Mouse (Mus musculus): Measurements from ENCODE around the gene Cul7. TPM values are rescaled to one million over a fixed set of nuclear protein-coding genes. Genes with fewer than 3 reads are reported as not detected.

Cul7 gene
- polyA plus RNA-seq, 1 experiment: 15.4 TPM

- no peak for TF ChIP-seq CTCF (IDR thresholded peaks at IDR 0.05; ENCODE audit: low read depth, low read length)
- TF ChIP-seq POLR2A (IDR thresholded peaks at IDR 0.05; ENCODE audit: borderline replicate concordance, low read depth, low read length): no peak
- H3K27ac ChIP-seq (ENCODE audit: insufficient read depth, low read depth, low read length): no peak overlapping the region
- peaks cover 9% of the 10 kb centered on the region for H3K4me1 ChIP-seq (ENCODE audit: control insufficient read depth, insufficient read depth, low read length)
- no peak overlapping the region for H3K4me3 ChIP-seq (ENCODE audit: insufficient read depth, low read length)
Observed at GRCm38 (mm10) chr17:46702100-46702499, 52.0 kb downstream of the Cul7 start.

DNA sequence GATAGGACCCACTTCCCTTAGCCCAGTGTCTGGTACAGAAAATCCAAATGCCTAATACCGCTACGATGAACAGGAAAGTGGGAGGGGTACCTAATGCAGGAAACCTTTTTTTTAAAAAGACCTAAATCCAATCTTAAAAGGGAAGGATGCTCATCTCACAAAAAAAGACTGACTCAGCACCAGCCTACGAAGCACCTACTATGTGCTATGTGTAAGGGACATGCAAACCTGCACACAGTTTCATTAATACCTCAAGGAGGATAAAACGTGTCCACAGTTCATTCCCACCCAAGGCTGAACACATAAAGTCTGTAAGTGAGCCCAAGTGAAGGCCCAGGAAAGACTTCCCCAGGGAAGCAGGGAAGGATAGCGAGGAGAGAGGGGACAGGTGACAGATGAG, 52.4 kb downstream of the Cul7 start:
- H3K27ac ChIP-seq (ENCODE audit: insufficient read depth, low read depth, low read length): no peak overlapping the region
- H3K4me1 ChIP-seq (ENCODE audit: control insufficient read depth, insufficient read depth, low read length): peaks cover 9% of the 10 kb centered on the region
- no peak overlapping the region for H3K4me3 ChIP-seq (ENCODE audit: insufficient read depth, low read length)
- TF ChIP-seq POLR2A (IDR thresholded peaks at IDR 0.05; ENCODE audit: borderline replicate concordance, low read depth, low read length): no peak
- TF ChIP-seq CTCF (IDR thresholded peaks at IDR 0.05; ENCODE audit: low read depth, low read length): no peak

DNA sequence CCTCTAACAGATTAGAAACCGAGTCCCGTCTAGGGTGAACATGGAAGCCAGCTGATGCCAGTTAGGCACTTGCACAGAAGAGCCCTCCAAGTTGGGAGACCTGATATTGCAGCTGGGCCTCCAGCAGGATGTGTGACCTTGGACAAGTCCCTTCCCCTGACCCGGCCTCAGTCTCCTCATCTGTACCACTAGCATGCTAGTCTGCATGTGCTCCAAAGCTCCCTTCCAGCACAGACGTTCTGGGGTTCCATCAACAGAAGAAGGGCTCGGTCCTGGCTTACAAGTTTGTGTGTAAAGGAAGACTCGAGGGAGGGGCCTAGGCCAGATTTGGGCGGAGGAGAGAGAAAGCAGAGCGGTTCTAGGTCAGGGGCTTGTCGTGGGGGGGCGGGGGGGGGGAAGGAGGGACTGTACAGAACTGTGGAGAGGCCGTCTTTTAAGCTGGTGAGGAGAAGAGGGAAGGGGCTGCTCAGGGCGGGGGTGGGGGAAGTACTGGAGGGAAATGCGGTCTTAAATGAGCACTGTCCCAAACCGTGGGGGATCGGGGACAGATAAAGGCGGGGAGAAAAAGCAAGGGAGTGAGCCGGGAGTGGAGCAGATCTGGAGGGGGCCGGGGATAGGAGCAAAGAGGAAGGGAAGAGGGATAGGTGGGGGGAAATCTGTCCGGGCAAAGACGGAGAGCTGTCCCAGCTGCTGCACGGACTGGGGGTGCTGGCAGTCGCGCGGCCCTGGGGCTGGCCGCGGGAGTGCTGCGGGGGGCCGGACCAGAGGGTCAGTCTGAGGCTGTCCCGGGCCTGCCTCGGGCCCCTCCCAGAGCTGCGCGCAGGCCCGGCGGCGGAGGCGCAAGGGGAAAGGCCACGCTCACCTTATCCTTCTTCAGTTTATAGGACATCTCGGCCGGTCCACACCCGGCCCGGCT, 54.1 kb downstream of the Cul7 start:
- Histone ChIP-seq H3K4me1 (ENCODE audit: control insufficient read depth, insufficient read depth, low read length) (peaks cover 9% of the 10 kb centered on the region), H3K27ac (ENCODE audit: insufficient read depth, low read depth, low read length) (peak overlapping the region; percentile 25), H3K4me3 (ENCODE audit: insufficient read depth, low read length) (peak overlapping the region; percentile 76)
- TF ChIP-seq POLR2A (IDR thresholded peaks at IDR 0.05; ENCODE audit: borderline replicate concordance, low read depth, low read length) (no peak), CTCF (IDR thresholded peaks at IDR 0.05; ENCODE audit: low read depth, low read length) (no peak)

GRCm38 (mm10) chr17:46704887-46705835, 55.0 kb downstream of the Cul7 start, which contains the start of gene Ppp2r5d:
Gene Ppp2r5d (minus strand): TSS chr17:46705111.
- TF ChIP-seq POLR2A (IDR thresholded peaks at IDR 0.05; ENCODE audit: borderline replicate concordance, low read depth, low read length) (no peak), CTCF (IDR thresholded peaks at IDR 0.05; ENCODE audit: low read depth, low read length) (no peak)
- H3K27ac ChIP-seq (ENCODE audit: insufficient read depth, low read depth, low read length): peak within 1 kb of the TSS; percentile 25
- peaks cover 9% of the 10 kb centered on the region for H3K4me1 ChIP-seq (ENCODE audit: control insufficient read depth, insufficient read depth, low read length)

DNA sequence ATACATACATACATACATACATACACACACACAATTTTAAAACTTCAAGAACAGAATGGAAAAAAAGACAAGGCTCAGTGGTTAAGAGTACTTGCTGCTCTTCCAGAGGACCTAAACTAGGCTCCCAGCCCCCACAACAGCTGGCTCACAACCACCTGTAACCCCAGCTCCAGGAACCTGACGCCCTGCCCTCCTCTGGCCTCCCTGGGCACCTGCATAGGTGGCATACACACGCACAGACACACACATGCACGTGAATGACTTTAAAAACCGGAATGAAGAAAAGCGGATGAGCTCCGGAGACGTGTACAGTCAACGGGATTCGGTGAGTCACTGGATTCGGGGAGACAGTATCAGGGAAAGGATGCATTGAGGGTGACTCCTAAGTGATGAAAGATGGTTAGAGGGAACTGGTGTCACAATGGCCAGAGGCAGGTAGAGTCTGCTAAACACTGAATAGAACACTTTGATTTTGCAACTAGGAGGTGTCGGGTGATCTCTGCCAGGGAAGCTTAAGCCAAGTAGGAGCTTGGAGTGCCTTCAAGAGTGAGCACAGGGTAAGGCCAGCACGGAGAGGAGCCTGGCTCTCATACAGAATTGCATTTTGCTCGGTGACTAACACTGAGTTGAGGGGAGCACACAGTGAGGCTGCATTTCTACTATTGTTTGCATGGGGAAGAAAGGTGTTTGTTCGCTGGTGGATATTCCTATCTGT, 56.4 kb downstream of the Cul7 start:
- H3K4me1 ChIP-seq (ENCODE audit: control insufficient read depth, insufficient read depth, low read length): peaks cover 13% of the 10 kb centered on the region

More at GRCm38 (mm10) chr17:46704887-46705835, 55.0 kb downstream of the Cul7 start, which contains the start of gene Ppp2r5d:
- H3K4me3 ChIP-seq (ENCODE audit: insufficient read depth, low read length): peak within 1 kb of the TSS; percentile 76

DNA sequence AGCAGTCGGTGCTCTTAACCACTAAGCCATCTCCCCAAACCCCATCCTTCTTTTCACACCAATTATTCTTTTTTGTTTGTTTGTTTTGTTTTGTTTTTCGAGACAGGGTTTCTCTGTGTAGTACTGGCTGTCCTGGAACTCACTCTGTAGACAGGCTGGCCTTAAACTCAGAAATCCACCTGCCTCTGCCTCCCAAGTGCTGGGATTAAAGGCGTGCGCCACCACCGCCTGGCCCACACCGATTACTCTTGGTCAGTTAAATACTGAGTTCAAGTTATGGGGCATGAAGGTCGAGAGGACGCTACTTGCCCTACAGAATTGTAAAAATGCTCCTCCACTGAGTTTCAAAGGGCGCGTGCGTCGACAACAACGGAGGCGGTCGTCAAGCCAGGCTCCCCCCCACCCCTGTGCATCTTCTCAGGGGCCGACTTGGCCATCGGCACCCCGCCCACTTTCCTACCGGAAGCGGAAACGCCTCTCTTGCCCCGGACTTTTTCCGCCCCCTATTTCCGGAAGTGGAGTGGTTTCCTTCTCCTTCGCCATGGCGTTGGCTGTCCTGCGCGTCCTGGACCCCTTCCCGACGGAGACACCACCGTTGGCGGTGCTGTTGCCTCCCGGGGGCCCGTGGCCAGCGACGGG, 60.9 kb downstream of the Cul7 start, which contains the start of gene Pex6:
Pex6 (plus strand) TSS at position 505 of the 639 bp plus-strand sequence.
- Histone ChIP-seq H3K4me1 (ENCODE audit: control insufficient read depth, insufficient read depth, low read length) (peaks cover 8% of the 10 kb centered on the region; the same call in 1 of the 2 replicates), H3K27ac (ENCODE audit: insufficient read depth, low read depth, low read length) (peak within 1 kb of the TSS; percentile 39), H3K4me3 (ENCODE audit: insufficient read depth, low read length) (peak within 1 kb of the TSS; percentile 95)
- no peak for TF ChIP-seq POLR2A (IDR thresholded peaks at IDR 0.05; ENCODE audit: borderline replicate concordance, low read depth, low read length)
- 0 out of 2 replicates have a peak, but pooled peaks have one; percentile 13 for TF ChIP-seq CTCF (IDR thresholded peaks at IDR 0.05; ENCODE audit: low read depth, low read length)

More for the DNA sequence above, 56.4 kb downstream of the Cul7 start:
- no peak overlapping the region for H3K4me3 ChIP-seq (ENCODE audit: insufficient read depth, low read length)
- H3K27ac ChIP-seq (ENCODE audit: insufficient read depth, low read depth, low read length): no peak overlapping the region
- TF ChIP-seq CTCF (IDR thresholded peaks at IDR 0.05; ENCODE audit: low read depth, low read length) (no peak), POLR2A (IDR thresholded peaks at IDR 0.05; ENCODE audit: borderline replicate concordance, low read depth, low read length) (no peak)

- peak overlapping the region; percentile 95 for H3K4me3 ChIP-seq (ENCODE audit: insufficient read depth, low read length)
- peaks cover 8% of the 10 kb centered on the region; the same call in 1 of the 2 replicates for H3K4me1 ChIP-seq (ENCODE audit: control insufficient read depth, insufficient read depth, low read length)
- H3K27ac ChIP-seq (ENCODE audit: insufficient read depth, low read depth, low read length): peak overlapping the region; percentile 39
- TF ChIP-seq POLR2A (IDR thresholded peaks at IDR 0.05; ENCODE audit: borderline replicate concordance, low read depth, low read length) (no peak), CTCF (IDR thresholded peaks at IDR 0.05; ENCODE audit: low read depth, low read length) (no peak)
Observed at GRCm38 (mm10) chr17:46711612-46712271, 61.6 kb downstream of the Cul7 start.

- TF ChIP-seq POLR2A (IDR thresholded peaks at IDR 0.05; ENCODE audit: borderline replicate concordance, low read depth, low read length): no peak
- TF ChIP-seq CTCF (IDR thresholded peaks at IDR 0.05; ENCODE audit: low read depth, low read length): no peak
- Histone ChIP-seq H3K27ac (ENCODE audit: insufficient read depth, low read depth, low read length) (no peak overlapping the region), H3K4me3 (ENCODE audit: insufficient read depth, low read length) (peak overlapping the region; percentile 95), H3K4me1 (ENCODE audit: control insufficient read depth, insufficient read depth, low read length) (peaks cover 8% of the 10 kb centered on the region; the same call in 1 of the 2 replicates)
Observed at GRCm38 (mm10) chr17:46712442-46712841, 62.3 kb downstream of the Cul7 start.
